Mouse (Mus musculus) yolk sac, embryonic 10.5 days (tissue): Measurements from ENCODE around the gene Rnf186.
A peak's percentile ranks its signal among the peaks of the same experiment; 100 is the strongest.

ENCODE experiments used
- DNase-seq: peaks from one replicate; pipeline ENCODE4 v3.0.0-alpha.2; 2017; ENCODE audit warnings: low spot score

The Rnf186 gene

DNA sequence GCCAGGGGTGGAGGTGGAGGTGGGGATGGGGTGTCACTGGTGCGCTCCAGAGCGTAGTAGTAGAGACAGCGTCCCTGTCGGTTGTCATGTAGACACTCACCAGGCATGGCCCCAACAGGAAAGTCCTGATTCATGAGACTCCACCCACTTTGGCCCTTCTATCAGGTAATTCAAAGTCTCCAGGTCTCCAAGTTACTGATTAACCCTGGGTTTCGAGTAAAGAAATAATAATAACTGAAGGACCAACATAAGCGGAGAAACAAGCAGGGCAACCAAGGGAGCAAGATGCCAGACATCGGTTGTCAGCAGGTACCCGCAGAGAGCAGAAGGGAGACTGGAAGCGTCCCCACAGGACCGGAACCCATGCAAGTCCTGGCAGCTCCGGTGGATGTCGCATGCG is at the start of gene Rnf186:
Gene Rnf186, plus strand, starts transcription at position 247 of the 400 bp plus-strand sequence.
- DNase-seq, result peak; percentile 49

DNA sequence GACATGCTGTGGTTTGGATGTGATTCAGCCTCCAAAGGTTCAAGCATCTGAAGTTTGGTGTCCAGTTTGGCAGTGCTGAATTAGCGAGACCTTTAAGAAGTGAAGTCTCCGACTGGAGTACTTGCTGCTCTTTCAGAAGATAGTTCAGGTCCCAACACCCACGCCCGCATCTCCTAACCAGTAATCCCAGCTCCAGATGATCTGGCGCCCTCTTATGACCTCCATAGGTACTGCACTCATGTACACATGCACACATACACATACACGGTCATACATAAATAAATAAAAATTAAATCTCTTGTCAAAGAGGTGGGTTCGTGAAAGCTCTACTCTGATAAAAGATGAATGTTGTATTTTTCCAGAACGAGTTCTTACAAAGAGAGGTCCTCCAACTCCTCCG is 49.6 kb upstream of the Rnf186 start:
- no peak for DNase-seq

DNA sequence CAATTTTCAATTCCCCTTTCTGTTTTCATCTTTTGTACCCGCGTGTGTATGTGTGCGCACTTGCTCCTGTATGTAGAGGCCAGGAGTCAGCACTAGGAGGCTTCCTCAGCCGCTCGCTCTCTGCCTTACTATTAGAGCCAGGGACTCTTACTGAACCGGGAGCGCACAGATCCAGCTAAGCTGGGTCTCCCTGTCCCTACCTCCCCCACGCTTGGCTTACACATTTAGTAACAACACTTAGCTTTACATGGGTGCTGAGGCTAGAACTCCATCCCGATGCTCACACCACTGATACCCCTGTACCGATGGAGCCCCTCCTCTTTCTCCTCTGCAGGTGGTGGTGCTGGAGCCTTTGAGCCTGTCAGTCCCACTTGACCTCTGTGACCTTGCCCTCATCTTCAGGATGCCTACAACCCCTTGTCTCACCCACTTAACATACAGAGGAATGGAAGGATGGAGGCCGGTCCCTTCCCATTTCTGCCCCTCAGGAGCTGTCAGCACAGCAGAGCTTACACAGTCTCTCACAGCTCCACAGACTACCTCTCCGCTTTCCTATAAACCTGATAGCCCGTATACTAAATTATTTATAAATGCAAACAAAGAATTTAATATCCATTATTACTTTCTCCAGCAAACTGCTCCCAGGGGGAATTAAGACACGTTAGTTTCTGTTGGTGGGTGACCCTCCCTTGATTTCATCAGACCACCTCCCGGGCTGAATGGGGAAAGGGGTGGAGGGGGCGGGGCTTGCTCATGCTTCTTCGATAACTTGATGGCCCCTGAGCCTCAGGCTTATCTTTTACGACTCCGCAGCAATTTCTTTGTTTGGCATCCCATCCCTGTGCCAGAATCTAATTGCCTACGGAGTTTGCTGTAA is 45.4 kb upstream of the Rnf186 start:
- DNase-seq, result no peak

DNA sequence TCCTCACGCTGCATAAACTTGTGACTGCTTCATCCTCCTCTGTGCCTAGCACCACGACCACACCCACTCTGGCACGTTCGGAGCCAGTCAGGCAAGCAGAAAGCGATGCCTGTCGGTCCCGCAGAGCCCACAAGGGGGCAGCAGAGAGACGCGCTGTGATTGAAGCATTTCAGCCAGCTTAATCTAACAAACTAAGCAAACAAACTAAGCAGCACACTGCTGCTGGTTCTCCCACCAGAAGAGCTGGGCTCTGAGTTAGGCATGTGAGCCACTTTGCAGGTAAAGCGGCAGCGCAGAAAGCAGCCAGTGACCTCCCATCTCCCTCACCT is 44.8 kb upstream of the Rnf186 start:
- peak; percentile 87 for DNase-seq

DNA sequence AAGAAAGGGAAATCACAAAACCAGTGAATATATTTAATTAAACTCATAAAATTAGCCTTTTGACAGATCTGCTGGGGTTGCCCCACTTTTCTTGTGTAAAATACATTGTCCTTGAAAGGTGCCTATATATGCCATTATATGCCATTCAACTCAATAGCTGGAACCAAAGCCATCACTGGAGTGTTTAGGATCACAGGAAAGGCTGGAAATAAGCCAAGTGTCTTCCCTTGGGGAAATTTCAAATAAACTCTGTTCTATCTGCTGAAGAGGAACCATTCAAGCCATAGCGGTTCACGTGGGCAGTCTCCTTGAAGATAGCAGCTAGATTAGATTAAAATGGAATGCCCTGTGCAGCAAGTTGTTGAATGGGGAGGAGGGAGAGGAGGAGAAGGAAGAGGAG is 41.4 kb upstream of the Rnf186 start:
- DNase-seq, result no peak

DNA sequence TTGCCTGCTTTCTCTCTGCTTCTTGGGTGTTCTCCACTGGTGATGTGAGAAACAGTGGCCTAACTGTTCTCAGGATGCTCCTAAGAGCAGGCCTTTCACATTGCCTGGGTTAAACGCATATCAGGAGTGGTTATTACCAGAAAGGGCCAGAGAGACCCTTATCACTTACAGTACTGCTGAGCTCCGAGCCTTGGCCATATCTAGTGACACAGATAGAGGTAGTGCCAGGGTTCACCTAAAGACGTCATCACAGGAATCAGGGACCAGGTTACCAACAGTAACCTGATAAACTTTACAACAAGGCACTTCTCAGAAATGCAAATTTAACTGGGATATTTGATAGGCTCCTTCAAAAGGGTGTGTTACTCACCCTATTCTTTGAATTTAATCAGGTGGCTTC is 33.0 kb upstream of the Rnf186 start:
- no peak for DNase-seq

DNA sequence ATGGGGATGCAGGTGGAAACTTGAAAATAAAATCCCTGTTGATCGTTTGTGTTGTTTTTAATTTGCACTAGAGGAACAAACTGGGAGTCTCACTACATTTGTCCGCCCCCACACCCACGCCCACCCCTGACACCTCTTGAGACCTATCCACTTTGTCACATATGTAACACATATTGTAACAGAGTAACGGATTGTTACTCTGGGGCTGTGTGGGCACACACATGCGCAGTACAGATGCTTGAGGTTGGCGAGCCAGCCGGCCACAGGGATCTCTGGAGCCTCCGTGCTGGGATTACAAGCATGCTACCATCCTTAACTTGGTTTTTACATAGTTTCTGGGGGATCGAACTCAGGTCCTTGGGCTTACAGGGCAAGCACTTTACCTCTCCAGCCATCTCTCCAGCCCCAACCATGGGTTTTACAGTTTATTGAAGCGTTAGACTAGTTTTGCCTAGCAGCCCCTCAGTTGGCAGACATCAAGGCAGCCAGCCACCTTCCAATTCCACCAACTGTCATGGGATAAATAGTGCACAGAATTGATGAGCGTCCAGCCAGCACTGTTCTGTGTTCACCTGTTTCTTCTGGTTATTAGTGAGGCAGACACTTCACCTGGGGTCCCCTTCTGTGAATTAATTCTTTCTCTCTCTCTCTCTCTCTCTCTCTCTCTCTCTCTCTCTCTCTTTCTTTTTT is 32.3 kb upstream of the Rnf186 start:
- no peak for DNase-seq

DNA sequence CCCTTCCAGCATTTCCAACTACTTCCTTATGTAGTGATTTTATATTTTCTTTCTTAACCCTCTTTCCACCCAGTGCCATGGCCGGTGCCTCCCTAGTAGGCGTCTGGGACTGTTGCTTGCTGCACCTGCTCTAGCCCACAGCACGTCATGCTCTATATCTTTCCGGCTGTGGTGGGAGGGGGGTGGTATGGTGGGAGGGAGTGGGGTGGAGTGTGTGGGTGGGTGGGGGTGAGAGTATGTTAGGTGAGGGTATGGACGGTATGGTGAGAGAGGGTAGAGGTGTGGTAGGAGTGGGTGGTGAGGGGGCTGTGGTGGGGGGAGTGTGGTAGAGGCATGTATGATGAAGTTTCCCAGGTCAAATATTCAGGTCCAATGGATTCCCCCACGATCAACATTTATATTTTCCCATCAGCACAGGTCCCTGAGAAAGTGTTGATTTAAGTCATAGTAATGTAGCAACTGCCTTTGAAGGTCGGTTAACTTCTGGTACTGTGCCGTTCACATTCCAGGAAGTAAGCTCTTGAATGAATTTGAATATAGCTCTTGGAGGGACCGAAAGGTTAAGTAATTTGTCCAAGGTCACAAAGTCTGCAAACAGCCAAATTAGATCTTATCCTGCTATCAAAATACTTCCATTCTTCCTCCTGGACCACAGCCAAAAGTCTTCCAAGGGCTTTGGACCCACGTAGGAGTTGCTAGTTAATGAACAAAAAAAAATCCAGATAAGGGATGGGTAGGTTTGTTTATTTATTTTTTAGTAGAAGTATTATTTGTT is 28.2 kb upstream of the Rnf186 start:
- DNase-seq, result no peak

DNA sequence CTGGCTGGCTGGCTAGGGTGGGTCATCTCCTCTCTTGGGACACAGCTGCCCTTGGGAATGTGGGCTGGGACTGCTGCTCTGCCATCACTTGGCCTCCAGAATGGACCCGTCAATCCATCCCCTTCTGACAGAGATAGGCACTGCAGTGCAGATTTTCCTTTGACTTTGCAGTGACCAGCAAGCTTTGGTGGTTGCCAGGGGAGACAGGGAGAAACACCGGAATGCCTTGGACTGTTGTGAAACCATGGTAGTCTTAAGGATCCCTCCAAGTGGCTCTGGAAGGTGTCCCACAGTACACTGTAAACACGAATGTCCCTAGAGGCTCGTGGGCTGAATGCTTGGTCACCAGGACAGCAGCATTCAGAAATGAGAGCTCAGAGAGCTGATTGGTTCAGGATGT is 27.4 kb upstream of the Rnf186 start:
- peak; percentile 53 for DNase-seq

DNA sequence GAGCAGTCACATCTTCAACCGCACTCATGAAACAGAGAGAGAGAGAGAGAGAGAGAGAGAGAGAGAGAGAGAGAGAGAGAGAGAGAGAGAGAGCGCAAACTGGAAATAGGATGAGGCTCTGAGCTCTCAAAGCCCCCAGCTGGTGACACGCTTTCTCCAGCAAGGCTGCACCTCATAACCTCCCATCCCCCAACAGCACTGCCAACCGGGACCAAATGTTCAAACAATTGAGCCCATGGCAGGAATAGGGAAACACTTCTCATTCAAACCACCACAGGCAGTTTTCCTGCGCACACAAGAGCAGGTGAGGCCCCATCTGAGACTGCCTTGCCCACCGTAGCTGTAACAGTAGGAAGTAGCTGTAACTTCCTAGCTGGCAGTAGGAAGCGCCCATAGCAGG is 25.5 kb upstream of the Rnf186 start:
- no peak for DNase-seq

DNA sequence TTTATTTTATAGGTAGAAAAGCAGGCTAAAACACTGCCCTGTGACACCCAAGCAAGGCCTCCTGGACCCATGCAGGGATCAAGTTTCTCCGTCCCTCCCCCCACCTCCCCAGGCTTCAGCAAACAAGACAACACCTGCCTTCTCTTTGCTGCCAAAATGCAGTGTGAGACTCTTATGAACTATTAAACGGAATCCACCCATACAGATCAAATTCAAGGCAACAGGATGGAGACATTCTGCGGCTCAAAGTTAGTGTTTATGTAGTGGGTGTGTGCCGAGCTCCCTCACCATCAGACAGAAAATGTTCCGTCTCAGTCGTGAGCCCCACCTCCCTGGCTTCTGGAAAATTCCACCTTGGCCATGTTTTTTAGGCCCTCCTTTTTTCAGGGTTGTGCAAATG is 24.9 kb upstream of the Rnf186 start:
- no peak for DNase-seq

DNA sequence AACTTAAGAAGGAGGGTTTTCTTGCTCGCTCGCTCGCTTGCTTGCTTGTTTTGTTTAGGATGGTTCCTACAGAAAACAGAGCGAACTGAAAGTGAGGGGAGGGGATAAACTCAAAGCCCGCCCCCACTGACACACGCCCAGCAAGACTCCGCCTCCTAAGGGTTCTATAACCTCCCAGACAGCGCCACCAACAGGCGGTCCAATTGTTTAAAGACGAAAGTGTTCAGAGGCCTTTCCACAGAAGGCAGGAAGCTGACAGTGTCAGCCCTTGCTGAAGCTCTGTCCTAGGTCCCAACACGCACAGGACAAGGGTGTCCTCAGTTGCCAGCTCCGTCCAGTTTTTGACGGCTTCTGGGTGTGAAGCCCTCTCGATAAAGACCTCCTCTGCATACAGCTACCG is 23.2 kb upstream of the Rnf186 start:
- peak; percentile 54 for DNase-seq

DNA sequence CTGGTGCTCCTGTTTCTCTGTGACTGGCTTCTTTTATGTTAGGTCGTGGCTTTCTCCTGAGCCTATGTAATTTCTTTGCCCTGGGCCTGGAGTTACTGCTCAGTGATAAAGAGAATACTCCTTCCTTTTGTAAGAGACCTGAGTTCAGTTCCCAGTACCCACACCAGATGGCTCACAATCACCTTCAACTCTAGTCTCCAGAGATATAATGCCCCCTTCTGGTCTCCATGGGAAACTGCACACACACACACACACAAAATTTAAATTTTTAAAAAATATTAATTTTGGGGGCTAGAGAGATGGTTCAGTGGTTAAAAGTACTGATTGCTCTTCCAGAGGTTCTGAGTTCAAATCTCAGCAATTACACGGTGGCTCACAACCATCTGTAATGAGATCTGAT is 18.7 kb upstream of the Rnf186 start:
- DNase-seq, result no peak

DNA sequence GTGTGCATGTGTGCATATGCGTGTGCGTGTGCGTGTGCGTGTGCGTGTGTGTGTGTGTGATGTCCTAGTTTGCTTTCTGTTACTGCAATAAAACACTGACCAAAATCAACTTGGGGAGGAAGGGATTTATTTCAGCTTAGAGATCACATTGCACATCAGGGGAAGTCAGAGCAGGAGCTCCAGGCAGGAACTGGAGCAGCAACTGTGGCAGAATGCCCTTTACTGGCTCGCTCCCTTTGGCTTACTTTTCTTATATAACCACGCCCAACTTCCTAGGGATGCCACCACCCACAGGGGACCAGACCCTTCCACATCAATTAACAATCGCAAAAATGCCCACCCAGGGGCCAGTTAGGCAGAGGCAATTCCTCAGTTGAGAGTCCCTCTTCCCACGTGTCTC is 8.3 kb upstream of the Rnf186 start:
- DNase-seq, result no peak

DNA sequence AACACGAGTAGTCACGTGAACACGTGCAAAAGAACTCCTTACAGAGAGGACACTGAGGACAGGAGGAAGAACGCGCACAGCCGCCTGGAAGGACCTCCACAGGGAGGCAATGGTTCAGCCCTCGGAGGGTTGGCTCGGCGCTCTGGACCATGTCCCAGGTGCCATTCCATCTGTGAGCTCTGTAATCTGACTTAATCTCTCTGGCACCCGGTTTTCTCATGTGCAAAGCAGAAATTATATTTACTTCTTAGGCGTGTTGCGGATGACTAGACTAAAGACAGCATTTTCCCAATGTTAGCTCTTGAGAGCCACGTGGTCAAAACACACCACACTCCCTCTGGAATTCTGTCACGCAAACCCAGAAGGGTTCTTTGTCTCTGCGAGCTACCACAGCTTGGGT is 7.8 kb upstream of the Rnf186 start:
- DNase-seq, result no peak

DNA sequence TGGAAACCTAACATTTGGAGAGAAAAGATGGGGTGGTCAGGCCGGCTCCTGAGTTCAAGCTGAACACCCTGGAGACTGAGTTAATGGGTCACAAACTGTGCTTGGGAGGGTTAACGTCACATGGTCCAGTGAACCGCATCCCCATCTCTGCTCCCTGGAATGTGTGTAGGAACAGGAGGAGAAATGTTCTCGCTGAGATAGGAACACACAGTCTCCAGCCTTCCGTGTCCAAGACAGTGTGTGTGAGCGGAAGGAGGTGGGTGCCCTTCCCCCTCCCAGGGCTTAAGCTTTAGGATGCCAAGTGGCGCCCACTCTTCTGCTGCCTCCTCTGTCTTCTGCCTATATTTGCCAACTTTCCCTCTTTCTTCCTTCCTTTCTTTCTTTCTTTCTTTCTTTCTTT is 7.0 kb upstream of the Rnf186 start:
- DNase-seq, result no peak

DNA sequence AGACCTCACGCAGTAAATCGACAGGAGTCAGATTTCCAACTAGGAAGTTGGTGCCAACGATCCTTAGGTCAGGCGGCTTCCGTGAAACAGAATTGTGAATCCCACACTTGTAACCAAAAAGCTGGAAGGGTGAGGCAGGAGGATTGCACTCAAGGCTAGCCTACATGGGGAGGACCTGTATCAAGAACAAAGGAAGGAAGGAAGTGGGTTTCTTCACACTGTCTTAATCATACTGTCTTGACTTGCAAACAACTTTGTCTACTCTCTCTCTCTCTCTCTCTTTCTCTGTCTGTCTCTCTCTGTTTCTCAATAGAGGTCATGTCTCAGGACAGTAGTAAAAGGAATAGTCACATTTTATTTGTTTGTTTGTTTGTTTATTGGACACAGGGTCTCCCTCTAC is 4.2 kb upstream of the Rnf186 start:
- no peak for DNase-seq

DNA sequence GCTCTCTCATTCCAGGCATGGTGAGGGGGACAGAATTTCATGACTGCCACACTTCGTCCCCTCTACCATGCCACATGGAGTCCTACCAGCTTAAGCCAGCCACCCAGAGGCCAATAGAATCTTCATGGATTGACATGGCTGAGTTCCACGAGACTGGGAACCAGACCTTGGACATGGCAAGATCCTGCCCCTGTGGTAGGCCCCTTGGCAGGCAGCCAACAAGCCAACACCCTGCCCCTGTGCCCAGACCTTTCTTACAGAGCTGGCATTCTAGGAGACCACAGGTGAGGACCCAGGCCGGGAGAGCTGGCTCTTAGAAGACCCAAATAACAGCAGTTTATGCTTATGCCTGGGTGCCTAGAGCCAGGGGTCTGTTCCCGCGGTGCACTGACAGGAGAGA is 1.0 kb upstream of the Rnf186 start:
- no peak for DNase-seq

DNA sequence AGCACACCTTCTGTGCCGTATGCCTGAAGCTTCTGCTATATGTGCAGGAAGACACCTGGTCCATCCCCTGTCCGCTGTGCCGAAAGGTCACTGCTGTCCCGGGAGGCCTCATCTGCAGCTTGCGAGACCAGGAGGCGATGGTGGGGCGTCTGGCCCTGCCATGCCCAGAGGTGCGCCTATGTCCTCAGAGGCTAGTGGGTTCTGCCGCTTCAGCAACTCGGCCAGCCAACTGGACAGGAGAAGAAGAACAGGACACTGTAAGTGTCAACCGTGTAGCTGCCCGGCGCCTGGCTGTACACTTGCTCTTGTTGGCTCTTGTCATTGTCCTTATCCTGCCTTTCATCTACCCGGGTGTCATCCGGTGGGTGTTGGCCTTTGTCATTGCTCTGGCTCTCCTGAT is 573 bp downstream of the Rnf186 start:
- no peak for DNase-seq

DNA sequence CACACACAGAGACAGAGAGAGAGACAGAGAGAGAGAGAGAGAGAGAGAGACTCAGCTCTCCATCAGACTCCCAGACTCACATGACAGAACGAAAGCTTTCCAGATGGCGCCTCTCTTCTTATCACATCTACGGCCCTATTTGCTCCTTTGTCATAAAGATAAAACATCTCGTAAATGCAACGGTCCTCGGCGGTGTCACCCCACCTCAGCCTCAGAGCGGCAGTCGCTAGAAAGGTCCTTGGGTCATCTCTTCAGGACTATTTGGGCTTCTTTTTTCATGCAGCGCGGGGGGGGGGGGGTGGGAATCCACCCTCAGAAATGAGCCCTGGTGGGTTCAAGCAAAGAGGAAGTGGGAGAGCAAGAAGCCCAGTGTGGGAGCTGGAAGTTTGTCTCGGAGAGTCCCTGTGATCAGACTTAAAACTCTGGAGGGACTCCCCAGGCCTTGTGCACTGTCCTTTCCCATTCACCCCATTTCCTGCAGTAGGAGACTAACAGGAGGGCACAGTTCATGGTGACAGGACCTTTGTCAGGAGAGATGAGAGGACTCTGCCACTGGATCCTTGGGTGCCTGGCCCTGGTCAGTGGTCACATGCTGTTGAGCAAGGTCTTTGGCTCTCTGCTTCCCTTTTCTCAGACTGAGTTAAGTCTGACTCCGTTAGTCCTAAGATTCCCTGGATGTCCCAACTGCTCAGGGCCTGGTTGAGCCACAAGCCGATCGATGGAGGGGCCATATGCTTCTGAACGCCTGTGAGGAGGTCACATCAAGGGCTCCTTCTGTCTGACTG is 2.1 kb downstream of the Rnf186 start:
- DNase-seq, result no peak

DNA sequence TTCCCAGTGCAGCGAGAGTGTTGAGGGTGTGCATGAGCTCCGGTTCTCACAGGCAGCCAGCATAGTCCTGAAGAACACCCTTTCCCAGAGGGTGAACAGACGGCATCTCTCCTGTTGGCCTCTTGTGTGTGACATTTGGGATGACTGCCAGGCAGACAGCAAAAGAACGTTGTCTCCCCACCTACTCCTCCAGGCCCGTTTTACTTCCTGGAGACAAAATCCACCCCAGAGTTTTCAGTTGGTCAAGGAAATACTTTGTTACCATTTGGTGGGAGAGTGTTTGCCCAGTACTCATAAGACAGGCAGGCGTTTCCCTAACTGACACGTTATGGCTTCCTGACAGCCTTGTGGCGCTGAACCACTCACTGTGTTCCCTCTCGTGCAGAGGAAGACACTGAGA is 2.8 kb downstream of the Rnf186 start:
- DNase-seq, result no peak

DNA sequence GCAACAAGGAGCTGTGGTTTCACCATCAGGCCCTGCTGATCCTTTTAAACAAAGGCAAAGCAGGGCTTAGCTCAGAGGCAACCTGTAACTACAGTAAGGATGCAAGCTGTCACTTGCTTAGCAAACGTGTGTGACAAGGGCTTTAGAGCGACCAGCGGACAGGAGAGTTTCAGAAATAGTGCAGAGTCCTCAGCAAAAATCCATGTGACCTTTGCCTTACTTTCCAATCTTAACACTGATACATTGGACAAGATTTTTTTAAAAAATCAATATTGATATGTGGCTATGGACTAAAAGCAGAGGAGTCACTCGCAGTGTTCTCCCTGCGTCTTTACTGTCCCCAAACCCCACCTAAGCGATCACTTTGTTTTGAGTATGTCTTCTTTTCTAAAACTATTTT is 4.5 kb downstream of the Rnf186 start:
- DNase-seq, result no peak
